Mouse (Mus musculus) megakaryocyte, embryonic 14.5 days (primary cell): ENCODE measurements around the gene Sftpa1.

Experiments
- FLI1 ChIP-seq: IDR thresholded peaks from 2 replicates; pipeline ENCODE4 v1.6.1; 2012; ENCODE audit warnings: low read length, inconsistent platforms, mixed read lengths
- GATA1 ChIP-seq: IDR thresholded peaks from 3 replicates; pipeline ENCODE4 v1.6.1; 2012; ENCODE audit warnings: mixed read lengths, low read length, inconsistent platforms, borderline replicate concordance

DNA sequence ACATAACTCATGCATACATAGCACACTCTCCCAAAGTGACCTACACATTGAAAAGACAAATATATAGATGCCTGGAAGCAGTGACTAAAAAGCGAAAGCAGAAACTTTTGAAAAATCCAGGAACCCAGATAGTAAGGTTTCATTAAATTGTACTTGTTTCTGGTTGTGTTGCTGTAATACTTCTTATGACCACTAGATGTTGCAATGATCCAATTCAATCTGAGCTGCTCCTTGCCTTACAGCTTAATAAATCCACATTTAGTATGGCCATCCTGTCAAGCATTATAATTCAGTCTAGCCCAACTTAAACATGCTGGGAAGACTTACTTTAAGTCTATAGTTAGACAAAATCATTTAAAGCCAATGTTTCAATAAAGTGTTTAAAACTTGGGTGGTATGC is 37.5 kb upstream of the Sftpa1 start:
- no peak for TF ChIP-seq GATA1
- no peak for TF ChIP-seq FLI1
